Mouse (Mus musculus): ENCODE measurements at regions not wholly inside any gene's neighbourhood (a gene's known extent, or its start where the extent isn't known, plus 50 kb on each side); places are given as distances from the start of the nearest gene placed in this dataset.

DNA sequence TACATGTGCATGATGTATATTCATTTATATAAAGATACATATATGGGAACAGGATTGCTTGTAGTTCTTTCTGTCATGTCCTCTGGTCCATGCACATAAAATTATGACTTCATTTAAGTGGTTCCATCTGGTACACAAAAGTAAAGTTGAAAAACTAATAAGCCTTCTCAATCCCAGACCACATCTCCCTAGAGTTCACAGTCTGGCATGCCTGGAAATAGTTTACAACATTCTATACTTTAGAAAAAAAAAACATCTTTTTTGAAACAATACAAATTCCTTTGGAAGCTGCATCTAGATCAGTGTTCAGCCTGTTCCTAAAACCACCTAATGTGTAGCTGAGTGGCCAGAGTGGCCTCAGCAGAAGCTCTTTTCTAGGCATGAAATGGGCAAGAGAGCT, 578.2 kb upstream of the Marcks start:
- in situ Hi-C loops (cut with MboI): no loop called here

DNA sequence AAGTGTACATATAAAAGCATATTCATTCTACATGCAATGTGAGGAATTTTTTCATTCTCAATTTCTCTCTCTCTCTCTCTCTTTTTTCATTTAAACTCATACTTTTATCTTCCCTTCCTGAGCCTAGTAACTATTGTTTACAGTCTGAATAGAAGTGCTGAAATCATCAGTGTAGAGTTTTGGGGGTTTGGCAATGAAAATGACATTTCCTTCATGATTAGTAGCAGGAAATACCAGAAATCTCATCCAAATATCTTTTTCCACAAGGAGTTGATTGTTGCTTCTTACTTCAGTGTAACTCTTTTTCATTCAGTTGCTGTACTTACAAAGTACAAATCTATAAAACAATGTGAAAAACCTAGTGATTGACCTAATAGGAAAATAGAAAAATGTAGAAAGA, 572.7 kb upstream of the Marcks start:
- in situ Hi-C loops (cut with MboI): no loop called here

DNA sequence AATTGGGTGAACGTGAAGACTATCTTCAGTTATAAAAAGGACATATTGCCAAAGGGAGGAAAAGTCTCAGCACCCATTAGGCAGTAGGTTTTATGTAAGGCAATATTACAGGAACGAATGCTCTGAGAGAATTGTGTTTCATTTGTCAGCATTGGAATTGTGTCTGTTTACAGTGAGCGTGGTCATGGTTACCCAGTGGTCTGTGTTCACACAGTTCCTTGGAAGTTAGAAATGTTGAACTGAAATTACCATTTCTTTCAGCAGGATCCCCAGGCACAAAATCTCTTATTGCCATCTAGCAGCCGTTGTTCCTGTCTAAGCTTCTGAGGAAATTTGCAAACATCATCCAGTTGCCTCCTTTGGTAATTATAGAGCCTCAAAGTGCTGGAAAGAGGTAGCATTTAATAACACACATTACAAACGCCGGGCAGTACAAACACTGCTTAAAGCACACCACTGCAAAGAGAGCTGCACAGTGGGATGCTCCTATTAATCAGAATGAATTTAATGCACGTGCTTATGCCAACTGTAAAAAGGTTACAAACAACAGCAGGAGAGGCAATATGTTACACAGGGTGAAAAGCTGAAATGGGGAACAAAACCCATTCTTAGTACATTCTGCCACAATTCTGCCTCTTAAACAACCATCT, 555.4 kb upstream of the Marcks start:
- in situ Hi-C loops (cut with MboI): no loop called here

DNA sequence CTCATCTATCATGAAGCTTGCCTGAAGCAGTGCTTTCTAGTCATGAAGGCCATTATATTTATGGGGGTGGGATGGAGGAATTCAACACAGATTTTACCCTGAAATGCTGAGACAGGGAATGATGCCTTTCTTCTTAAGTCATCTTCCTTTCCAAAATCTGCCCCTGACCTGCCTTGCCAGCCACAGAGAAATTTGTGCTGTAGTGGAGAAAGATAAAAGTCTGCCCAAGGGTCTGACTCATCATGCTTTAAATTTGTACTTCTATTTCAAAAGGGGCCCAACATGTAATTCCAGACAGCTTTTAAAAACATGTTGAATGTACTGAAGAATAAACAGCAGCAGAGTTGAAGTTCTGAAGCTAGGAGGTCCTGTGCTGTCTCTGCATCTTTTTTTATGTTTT, 554.1 kb upstream of the Marcks start:
- in situ Hi-C loops (cut with MboI): no loop called here

DNA sequence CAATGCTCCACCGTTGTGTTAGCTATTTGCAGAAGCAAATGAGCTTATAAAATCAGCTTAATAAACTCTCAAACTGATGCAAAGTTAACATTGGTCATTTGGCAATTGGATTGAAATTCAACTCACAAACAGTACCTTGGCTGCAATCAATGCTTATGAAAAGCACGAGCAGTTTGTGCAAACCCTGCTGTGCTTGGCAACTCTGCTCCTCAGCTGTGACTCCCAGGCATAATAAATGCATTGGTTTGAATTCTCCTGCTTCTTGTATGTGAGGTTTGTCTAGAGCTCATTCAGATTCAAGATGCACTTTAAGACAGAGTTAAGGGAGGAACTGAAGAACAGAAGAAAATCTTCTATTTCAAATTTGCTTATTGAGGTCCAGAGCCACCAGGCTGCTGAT, 553.2 kb upstream of the Marcks start:
- in situ Hi-C loops (cut with MboI): no loop called here

DNA sequence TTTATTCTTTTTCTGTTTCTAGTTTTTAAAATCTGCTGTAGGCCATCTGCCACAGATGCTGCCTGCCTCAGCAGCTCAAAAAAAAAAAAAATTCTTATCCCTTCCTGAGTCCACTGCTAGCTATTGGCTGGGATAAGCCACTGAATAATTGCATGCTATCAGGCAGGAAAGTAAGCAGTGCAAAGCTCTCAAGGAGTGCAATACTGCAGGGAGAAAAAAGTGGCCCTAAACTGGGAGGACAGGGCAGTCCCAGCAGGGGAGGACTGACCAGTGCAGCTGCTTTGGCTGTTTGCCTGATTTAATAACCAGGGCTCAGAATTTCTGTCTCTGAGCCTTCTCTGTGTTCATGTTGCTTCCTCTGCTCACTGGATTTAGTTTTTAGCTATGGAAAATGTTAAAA, 544.4 kb upstream of the Marcks start:
- in situ Hi-C loops (cut with MboI): no loop called here

DNA sequence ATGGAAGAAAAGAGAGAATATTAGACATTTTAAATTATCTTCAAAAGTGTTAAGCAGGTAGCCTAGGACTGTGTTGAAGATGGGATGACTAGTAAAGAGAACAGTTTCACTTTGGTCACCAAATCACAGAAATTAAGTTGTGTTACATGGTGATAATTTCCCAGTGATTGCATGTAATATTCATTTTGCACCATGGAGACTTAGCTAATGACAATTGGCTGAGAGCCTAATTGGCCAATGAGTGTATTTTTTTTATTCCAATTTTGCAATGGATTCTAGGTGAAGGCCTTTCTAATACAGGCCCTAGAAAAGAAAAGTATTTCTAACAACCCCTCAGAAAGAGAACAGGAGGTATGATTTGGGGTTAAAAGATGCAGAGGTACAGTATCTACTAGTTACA, 541.9 kb upstream of the Marcks start:
- in situ Hi-C loops (cut with MboI): no loop called here

DNA sequence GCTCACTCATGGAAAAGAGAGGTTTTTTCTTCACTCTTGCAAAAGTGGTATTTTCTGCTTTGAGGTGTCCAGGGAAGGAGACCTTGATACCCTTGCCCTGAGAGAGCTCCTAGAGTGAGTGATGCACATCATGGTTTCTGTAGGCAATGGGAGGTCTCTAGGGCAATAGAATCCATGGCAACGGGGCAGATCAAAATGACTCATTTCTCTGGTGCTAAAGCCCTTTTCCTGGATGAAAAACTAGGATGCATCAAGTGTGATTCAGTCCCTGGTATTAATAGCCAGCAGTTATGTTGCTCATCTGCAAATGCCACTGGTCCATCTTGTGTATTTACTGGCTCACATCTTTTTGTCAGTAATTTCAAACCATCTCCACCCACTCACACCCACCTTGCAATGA, 539.1 kb upstream of the Marcks start:
- in situ Hi-C loops (cut with MboI): no loop called here

DNA sequence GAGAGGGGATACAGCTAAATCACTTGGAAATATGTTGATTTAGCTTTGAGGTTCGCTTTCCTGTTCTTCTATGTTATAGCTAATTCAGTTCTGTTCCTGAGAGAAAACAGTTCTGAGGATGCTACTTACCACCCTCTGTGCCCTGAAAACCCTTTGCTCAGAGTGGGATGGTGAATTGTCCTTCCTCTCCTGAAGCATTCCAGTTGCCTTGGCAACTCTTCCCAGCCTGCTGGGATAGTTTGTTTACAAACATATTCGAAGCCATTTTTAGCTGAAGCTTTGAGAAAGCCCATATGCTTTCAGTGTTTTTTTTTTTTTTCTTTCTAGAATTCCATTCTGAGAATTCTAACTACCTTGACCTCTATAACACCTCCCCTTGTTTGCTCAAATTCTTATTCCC, 530.1 kb upstream of the Marcks start:
- in situ Hi-C loops (cut with MboI): no loop called here

DNA sequence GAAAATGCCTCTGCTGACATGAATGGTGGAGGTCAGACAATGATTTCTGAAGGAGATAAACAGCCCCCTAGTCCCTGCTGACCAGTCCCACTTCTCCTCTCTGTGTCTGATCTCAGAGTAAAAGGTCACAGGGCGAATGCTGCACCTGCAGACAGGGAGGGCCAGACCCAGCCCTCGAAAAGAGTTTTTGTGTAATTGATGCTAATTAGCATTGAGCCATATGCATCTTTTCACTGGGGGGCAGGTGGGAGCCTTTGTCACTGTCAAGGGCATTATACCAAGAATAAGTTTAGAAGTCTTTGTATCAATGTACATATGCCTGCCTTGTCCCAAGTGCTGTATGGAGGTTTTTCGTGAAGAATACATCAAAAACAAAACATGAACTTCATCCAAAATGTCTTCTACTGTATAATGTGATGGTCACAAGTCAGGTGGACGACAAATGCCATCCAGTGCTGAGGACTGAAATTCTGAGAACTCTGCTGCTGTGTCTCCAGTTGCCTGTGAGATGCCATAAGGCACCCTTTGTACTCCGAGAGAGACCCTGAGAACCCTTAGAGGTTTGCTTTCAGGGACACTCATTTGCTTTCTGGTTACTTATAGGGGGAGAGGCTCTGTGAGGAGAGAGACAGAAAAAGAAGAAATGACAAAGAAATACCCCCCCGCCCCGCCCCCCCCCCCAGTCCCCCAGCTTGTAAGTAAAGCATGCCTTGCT, 528.5 kb upstream of the Marcks start:
- in situ Hi-C loops (cut with MboI): no loop called here

DNA sequence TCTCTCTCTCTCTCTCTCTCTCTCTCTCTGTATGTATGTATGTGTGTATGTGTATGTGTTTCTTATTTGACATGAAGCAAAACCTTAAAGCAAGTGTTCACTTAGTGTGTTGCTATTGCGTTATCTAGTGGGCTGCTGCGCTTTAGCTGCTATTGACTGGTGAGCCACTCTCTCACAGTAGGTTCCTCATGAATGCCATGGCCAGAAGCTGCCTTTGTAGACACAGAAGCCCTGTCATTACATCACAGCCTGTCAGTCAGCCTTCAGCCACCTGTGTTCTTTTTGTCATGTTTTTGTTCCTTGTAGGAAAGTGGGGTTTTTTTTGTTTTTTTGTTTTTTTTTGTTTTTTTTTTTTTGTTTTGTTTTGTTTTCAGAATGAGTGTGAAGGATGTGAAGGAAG, 527.8 kb upstream of the Marcks start:
- in situ Hi-C loops (cut with MboI): no loop called here

DNA sequence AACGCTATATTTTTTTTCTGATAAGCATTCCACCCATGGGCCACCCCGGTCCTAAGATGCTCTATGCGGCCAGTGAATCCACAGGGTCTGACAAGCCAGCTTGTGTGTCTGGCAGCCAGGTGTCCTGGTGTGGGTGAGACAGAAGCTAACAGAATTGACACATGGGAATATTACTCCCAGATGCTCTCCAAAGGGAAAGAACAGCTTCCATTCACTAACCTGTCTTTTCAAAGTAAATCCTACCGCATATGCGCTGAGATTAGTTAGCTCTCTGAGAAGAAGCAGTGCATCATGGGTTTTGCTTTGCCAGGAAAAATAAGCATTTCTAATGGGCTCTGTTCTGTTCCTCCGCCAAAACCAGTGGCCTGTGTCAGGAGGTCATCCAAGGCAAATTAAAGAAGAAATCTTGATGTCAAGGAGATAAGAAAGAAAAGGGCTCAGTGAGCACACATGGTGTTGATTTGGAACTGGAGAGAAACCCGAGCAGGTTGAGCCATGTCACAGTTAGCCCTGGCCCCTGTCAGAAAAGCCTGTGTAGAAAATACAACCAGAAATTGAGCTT, 498.4 kb upstream of the Marcks start:
- in situ Hi-C loops (cut with MboI): no loop called here

DNA sequence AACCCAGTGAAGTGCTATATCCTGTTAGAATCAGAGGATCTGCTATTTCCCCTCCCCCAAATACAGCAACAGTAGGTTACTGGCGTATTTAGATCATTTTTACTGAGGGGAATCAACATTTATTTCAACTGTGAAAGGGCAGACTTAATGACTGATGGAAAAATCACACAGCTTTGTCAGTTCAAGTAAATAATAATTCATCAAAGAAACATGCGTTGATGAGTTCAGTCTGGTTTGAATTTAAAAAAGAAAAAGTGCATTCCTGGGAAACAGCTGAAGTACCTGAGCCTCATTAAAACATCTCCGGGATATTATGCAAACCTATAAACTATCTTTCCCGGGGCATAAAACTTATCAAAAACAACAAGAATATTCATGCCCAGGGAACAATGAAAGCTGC, 497.7 kb upstream of the Marcks start:
- in situ Hi-C loops (cut with MboI): no loop called here

DNA sequence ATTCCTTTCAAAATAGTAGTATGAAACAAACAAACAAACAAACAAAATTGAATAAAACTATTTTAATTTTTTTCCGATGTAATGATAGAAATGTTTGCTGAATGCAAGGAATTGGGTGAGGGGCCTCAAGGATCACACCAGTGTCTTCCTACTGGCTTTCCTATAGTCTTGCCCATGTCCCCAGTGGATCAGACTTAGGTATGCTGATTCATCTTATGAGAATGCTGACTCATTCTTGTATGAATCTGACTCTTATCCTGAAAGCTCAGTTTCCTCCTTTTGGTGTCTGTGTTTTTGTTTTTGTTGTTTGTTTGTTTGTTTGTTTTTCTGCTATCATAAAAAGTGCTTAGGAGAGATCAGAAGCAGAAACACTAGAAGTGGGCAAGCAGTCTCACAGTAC, 491.7 kb upstream of the Marcks start:
- in situ Hi-C loops (cut with MboI): no loop called here

DNA sequence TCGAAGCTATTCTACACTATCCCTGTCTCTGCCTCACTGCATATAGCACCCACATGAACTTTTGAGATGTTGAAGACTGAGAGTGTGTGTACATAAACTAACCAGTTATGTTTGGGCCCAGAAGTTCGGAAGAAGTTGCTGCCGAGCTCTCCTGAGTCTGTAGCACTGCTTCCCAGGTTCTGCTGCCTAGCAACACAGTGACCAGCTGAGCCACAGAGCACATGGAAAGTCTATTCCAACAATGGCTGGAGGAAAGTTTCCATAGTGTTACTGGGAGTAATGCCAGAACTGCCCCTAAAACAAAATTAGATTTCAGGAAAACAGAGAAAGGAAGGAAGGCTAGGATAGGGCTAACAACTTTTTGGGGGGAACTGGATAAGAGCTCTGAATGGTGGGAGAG, 489.2 kb upstream of the Marcks start:
- in situ Hi-C loops (cut with MboI): no loop called here

DNA sequence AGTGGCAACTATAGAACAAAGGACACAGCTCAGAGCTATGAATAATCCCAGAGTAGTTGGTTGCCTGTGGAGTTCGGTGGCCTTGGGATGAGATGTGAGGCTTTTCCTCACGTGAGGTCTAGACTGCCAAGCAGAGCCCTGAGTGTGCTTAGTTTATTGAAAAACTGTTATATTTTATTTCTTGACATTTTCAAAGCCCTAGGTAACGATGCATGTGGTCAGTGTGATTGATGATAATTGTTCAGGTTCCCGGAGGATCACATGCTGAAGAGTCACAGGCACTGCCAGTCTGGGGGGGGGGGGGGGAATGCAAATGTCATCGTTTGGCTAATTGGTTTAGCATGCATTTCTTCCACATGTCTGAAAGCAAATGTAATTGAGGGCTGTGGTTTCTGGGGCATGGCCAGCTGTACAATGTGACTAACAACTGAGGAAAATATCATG, 488.1 kb upstream of the Marcks start:
- in situ Hi-C loops (cut with MboI): no loop called here

DNA sequence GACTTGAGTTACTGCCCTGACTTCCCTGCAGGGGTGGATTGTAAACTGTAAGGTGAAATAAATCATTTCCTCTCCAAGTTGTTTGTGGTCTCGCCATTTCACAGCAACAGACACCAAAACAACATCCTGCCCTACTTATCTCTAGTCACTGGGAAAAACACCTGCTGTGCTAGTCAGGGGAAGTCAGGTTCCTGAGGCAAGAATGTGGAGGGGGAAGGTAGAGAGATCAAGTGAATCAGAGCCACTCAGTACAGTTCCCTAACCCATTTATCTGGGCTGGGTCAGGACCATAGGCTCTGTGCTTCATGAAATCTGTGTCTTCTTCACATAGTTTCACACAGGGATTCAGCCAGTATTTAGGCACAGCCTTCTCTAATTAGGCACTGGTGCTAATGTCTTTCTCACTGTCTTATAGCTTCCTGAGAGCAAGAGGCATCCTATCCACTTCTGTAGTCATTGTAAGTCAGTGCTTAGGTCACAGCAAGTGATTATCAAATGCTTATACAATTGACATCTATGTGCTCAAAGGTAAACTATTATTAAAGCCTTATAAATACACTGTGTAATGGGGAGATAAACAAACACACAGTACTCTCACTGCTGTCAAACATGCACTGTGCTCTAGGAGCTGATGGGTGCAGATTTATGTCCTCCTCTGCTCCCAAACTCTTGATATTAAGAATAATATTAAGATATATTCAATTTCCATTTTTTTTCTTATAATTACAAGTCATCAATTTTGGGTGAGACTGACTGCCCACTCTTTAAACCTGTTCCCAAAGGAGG, 487.4 kb upstream of the Marcks start:
- in situ Hi-C loops (cut with MboI): no loop called here

DNA sequence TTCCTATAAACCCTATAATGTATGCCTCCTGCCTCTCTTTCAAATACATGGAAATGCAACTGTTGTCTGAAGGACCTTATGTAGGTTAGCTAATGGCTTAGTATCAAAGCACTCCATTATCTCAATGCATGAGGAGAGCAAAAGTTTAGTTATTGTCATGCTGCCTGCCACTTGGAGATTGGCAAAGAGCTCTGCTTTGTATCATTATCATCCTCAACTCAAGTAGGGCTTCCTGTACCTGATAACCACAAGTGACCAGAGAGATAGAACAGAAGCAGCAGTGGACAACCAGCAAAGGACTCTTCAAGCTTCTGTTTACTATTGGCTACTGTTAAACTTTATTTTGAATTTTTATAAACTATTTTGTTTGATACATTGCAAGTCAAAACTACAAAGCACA, 484.3 kb upstream of the Marcks start:
- in situ Hi-C loops (cut with MboI): no loop called here

DNA sequence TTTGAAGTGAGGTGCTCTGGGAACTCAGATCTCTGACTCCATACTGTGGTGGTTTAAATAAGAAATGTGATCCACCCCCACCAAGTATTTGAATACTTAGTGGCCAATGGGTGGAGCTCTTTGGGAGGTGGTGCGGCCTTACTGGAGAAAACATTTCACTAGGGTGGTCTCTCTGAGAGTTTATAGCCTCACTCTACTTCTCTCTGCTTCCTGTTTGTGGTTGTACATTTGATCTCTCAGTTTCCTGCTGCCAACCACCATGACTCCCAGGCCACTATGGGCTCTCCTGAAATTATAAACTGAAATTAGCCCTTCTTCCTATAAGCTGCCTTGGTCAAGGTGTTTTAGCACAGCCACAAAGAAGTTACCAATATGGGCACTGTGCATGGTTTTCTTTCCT, 479.9 kb upstream of the Marcks start:
- in situ Hi-C loops (cut with MboI): no loop called here

DNA sequence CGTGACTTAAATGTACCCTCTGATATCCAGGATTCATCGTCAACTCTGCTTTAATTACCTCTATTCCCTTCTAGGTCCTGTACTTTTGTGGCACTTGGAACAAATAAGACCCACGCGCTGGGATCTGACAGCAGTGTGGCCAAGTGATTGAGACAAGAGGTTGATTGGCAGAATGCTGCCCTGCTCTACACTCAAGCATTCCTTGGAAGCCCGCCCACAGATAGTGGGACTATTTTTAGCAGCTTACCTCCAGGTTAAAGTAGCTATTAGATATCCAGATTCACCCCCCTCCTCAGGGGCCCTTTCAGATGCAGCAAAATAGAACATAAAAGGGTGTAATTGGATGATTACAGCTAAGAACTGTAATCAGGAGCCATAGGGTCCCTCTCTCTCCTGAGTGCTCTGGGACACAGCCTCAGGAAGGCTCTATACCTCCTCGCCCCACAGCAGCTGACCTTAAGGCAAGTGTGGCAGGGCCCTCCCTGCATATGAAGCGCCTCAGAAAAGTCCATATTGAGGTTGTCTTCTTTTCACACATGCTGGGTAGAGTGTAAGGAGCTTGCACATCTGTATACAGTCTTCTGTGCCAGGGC, 479.1 kb upstream of the Marcks start:
- in situ Hi-C loops (cut with MboI): no loop called here

DNA sequence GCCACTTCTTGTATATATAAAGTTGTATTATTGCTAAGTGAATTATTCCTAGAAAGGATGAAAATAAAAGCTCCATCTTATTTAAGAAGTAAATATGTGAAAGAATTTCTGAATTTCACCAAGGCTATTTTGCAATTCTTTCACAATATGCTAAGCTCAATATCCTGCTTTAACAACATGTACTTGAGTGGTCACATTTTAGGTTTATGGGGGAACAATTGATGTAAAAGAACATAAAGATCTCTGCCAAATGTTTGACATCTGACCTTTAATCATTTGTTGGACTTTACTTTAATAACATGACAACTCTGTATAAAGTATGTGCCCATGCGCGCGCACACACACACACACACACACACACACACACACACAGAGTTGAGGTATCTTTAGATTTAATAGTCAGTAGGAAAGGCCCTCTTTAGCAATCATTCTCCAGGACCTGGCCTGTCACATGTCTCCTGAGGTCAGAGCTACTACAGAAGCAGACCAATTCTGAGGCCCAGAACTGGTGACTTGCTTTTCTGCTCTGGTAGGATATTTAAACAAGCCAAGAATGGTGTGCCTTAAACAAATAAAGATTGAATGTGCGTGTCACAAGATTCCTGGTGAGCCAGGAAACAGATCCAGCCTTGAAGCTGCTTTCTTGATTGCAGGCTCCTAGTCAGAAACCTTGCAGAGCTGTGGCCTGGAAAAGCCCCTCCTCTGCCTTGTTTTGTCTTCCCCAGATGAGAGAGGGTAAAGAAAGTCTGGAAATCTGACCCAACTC, 477.4 kb upstream of the Marcks start:
- in situ Hi-C loops (cut with MboI): no loop called here

DNA sequence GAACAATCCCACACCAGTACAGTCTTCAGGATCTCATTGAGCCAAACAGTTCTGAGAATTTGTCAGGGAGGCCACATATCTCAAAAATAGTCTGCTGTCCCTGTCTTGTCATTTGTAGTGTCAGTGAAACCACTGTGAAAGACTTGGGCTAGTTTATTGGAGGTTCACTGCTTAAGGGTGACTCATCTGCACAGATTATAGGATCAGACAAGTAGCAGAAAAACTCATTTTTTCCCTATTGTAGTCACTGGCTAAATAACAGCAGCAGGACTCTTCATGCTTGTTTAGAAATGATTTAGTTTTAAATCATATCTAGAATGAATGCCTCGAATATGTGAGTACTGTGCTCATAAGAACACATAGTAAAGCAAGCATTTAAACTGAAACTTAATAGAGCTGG, 475.2 kb upstream of the Marcks start:
- in situ Hi-C loops (cut with MboI): no loop called here
